Mouse (Mus musculus): ENCODE measurements around the gene Cep112. TPM values are rescaled to one million over a fixed set of nuclear protein-coding genes. Genes with fewer than 3 reads are reported as not detected.

The Cep112 gene
- total RNA-seq, 1 experiment = 0.85 TPM

DNA sequence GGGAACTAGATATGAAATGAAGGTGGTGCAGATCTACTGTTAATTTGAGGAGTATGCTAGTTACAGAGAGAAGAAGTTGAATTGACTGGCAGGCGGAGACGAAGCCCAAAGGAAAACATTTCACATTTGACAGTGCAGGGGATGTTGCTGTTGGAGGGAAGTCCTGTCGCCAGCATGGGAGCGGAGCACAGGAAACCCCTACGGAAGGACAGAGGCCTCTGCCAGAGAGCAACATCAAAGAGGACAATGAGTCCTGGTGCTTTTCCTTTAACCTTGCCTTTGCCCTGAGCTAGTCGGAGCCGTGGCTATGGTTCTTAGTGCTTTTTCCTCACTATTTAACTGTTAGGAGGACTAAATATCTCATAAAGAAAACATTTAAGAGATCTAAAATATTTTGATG is 50.7 kb downstream of the Cep112 start:
- Histone ChIP-seq H3K36me3 (ENCODE audit: control insufficient read depth, insufficient read depth, low read length, poor library complexity, severe bottlenecking) (no peaks in the 10 kb centered on the region; the same call in 1 of the 2 replicates), H3K4me1 (ENCODE audit: control insufficient read depth in 2 of 2, insufficient read depth in 2 of 2, low read length in 2 of 2, poor library complexity in 1 of 2) (no peaks in the 10 kb centered on the region), H3K9me3 (ENCODE audit: control insufficient read depth, insufficient read depth, low read depth, low read length) (peaks cover 25% of the 10 kb centered on the region), H3K27ac (ENCODE audit: insufficient read depth, low read depth, low read length, poor library complexity, severe bottlenecking) (no peak overlapping the region), H3K9ac (ENCODE audit: insufficient read depth, low read depth, low read length, poor library complexity, severe bottlenecking) (no peak overlapping the region), H3K4me3 (ENCODE audit: insufficient read depth in 1 of 2, low read depth in 1 of 2, low read length in 2 of 2, poor library complexity in 1 of 2, severe bottlenecking in 1 of 2) (no peak overlapping the region)
- no peak for TF ChIP-seq CHD2 (IDR thresholded peaks at IDR 0.05; ENCODE audit: low read depth, low read length)
- TF ChIP-seq ZC3H11A (IDR thresholded peaks at IDR 0.05; ENCODE audit: borderline replicate concordance, low read depth, low read length) = no peak
- TF ChIP-seq MAFK (IDR thresholded peaks at IDR 0.05; ENCODE audit: insufficient read depth, low read depth, low read length) = no peak
- in situ Hi-C loops (cut with MboI; ENCODE audit: low sequenced_read_pairs in 2 of 2, unreplicated experiment in 2 of 2) = no loop called here
- no peak for DNase-seq (ENCODE audit: low read depth, low spot score)

DNA sequence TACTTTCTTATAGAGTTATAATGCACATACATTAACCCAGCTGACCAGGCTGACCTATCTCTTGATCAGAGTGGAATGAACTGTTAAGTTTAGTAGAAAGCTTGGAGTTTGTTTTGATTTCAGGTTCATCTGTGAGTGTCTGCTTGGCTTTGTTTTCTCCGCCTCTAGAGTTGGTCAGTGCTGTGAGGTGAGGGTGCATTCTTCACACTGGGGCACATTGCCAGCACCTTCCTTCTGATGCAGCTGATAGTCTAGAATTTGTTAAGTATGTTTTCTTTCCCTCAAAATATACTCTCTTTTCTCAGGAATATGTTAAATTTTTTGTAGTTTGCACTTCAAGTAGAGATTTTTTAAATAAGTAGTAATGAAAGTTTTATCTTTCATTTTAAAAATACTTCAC is 51.2 kb downstream of the Cep112 start:
- H3K9ac ChIP-seq (ENCODE audit: insufficient read depth, low read depth, low read length, poor library complexity, severe bottlenecking) = no peak overlapping the region
- in situ Hi-C loops (cut with MboI; ENCODE audit: low sequenced_read_pairs in 2 of 2, unreplicated experiment in 2 of 2) = no loop called here
- H3K4me1 ChIP-seq (ENCODE audit: control insufficient read depth in 2 of 2, insufficient read depth in 2 of 2, low read length in 2 of 2, poor library complexity in 1 of 2) = no peaks in the 10 kb centered on the region
- TF ChIP-seq MAFK (IDR thresholded peaks at IDR 0.05; ENCODE audit: insufficient read depth, low read depth, low read length) (no peak), CHD2 (IDR thresholded peaks at IDR 0.05; ENCODE audit: low read depth, low read length) (no peak)
- peaks cover 25% of the 10 kb centered on the region for H3K9me3 ChIP-seq (ENCODE audit: control insufficient read depth, insufficient read depth, low read depth, low read length)
- H3K36me3 ChIP-seq (ENCODE audit: control insufficient read depth, insufficient read depth, low read length, poor library complexity, severe bottlenecking) = no peaks in the 10 kb centered on the region; the same call in 1 of the 2 replicates
- no peak overlapping the region for H3K27ac ChIP-seq (ENCODE audit: insufficient read depth, low read depth, low read length, poor library complexity, severe bottlenecking)
- H3K4me3 ChIP-seq (ENCODE audit: insufficient read depth in 1 of 2, low read depth in 1 of 2, low read length in 2 of 2, poor library complexity in 1 of 2, severe bottlenecking in 1 of 2) = no peak overlapping the region
- no peak for DNase-seq (ENCODE audit: low read depth, low spot score)

- in situ Hi-C loops (cut with MboI; ENCODE audit: low sequenced_read_pairs in 2 of 2, unreplicated experiment in 2 of 2) = no loop called here
- H3K4me1 ChIP-seq (ENCODE audit: control insufficient read depth in 2 of 2, insufficient read depth in 2 of 2, low read length in 2 of 2, poor library complexity in 1 of 2) = no peaks in the 10 kb centered on the region
- H3K4me3 ChIP-seq (ENCODE audit: insufficient read depth in 1 of 2, low read depth in 1 of 2, low read length in 2 of 2, poor library complexity in 1 of 2, severe bottlenecking in 1 of 2) = no peak overlapping the region
- no peak overlapping the region for H3K27ac ChIP-seq (ENCODE audit: insufficient read depth, low read depth, low read length, poor library complexity, severe bottlenecking)
- peaks cover 32% of the 10 kb centered on the region for H3K9me3 ChIP-seq (ENCODE audit: control insufficient read depth, insufficient read depth, low read depth, low read length)
- no peaks in the 10 kb centered on the region for H3K36me3 ChIP-seq (ENCODE audit: control insufficient read depth, insufficient read depth, low read length, poor library complexity, severe bottlenecking)
- no peak overlapping the region for H3K9ac ChIP-seq (ENCODE audit: insufficient read depth, low read depth, low read length, poor library complexity, severe bottlenecking)
- DNase-seq (ENCODE audit: low read depth, low spot score) = no peak
- TF ChIP-seq MAFK (IDR thresholded peaks at IDR 0.05; ENCODE audit: insufficient read depth, low read depth, low read length) = no peak
- TF ChIP-seq HCFC1 (IDR thresholded peaks at IDR 0.05; ENCODE audit: borderline replicate concordance, insufficient read depth, low read length) = no peak
- TF ChIP-seq ZC3H11A (IDR thresholded peaks at IDR 0.05; ENCODE audit: borderline replicate concordance, low read depth, low read length) = no peak
- TF ChIP-seq CHD2 (IDR thresholded peaks at IDR 0.05; ENCODE audit: low read depth, low read length) = no peak
- TF ChIP-seq ZNF384 (IDR thresholded peaks at IDR 0.05; ENCODE audit: low read depth, low read length) = no peak
Observed at GRCm38 (mm10) chr11:108483976-108484375, 59.0 kb downstream of the Cep112 start.

DNA sequence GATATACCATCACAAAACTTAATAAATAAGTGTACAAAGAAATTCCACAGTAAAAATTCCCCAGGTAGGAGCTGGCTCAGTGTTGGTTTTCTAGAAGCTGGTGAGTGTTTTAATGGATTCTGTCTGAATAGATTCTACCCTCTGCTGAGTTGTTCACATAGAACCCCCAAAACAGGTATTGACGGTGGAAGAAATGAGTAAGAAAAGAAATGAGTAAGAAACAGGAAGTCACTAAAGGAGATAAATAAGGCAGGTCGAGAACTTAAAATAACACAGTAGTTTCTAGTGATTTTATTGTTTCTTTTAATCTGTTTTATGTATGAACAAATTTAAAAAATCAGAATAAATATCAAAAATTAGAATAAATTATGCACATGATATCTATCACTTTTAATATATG is 63.3 kb downstream of the Cep112 start:
- H3K9ac ChIP-seq (ENCODE audit: insufficient read depth, low read depth, low read length, poor library complexity, severe bottlenecking) = no peak overlapping the region
- H3K9me3 ChIP-seq (ENCODE audit: control insufficient read depth, insufficient read depth, low read depth, low read length) = peaks cover 33% of the 10 kb centered on the region
- no peaks in the 10 kb centered on the region for H3K4me1 ChIP-seq (ENCODE audit: control insufficient read depth in 2 of 2, insufficient read depth in 2 of 2, low read length in 2 of 2, poor library complexity in 1 of 2)
- in situ Hi-C loops (cut with MboI; ENCODE audit: low sequenced_read_pairs in 2 of 2, unreplicated experiment in 2 of 2) = no loop called here
- no peak overlapping the region for H3K4me3 ChIP-seq (ENCODE audit: insufficient read depth in 1 of 2, low read depth in 1 of 2, low read length in 2 of 2, poor library complexity in 1 of 2, severe bottlenecking in 1 of 2)
- no peak for TF ChIP-seq MAFK (IDR thresholded peaks at IDR 0.05; ENCODE audit: insufficient read depth, low read depth, low read length)
- no peak for TF ChIP-seq HCFC1 (IDR thresholded peaks at IDR 0.05; ENCODE audit: borderline replicate concordance, insufficient read depth, low read length)
- TF ChIP-seq ZNF384 (IDR thresholded peaks at IDR 0.05; ENCODE audit: low read depth, low read length) = no peak
- TF ChIP-seq ZC3H11A (IDR thresholded peaks at IDR 0.05; ENCODE audit: borderline replicate concordance, low read depth, low read length) = no peak
- no peak for TF ChIP-seq CHD2 (IDR thresholded peaks at IDR 0.05; ENCODE audit: low read depth, low read length)
- no peak overlapping the region for H3K27ac ChIP-seq (ENCODE audit: insufficient read depth, low read depth, low read length, poor library complexity, severe bottlenecking)
- H3K36me3 ChIP-seq (ENCODE audit: control insufficient read depth, insufficient read depth, low read length, poor library complexity, severe bottlenecking) = no peaks in the 10 kb centered on the region
- no peak for DNase-seq (ENCODE audit: low read depth, low spot score)

- Histone ChIP-seq H3K27ac (ENCODE audit: insufficient read depth, low read depth, low read length, poor library complexity, severe bottlenecking) (no peak overlapping the region), H3K4me3 (ENCODE audit: insufficient read depth in 1 of 2, low read depth in 1 of 2, low read length in 2 of 2, poor library complexity in 1 of 2, severe bottlenecking in 1 of 2) (no peak overlapping the region), H3K9ac (ENCODE audit: insufficient read depth, low read depth, low read length, poor library complexity, severe bottlenecking) (no peak overlapping the region), H3K4me1 (ENCODE audit: control insufficient read depth in 2 of 2, insufficient read depth in 2 of 2, low read length in 2 of 2, poor library complexity in 1 of 2) (no peaks in the 10 kb centered on the region), H3K9me3 (ENCODE audit: control insufficient read depth, insufficient read depth, low read depth, low read length) (peaks cover 22% of the 10 kb centered on the region), H3K36me3 (ENCODE audit: control insufficient read depth, insufficient read depth, low read length, poor library complexity, severe bottlenecking) (no peaks in the 10 kb centered on the region)
- in situ Hi-C loops (cut with MboI; ENCODE audit: low sequenced_read_pairs in 2 of 2, unreplicated experiment in 2 of 2) = no loop called here
- TF ChIP-seq HCFC1 (IDR thresholded peaks at IDR 0.05; ENCODE audit: borderline replicate concordance, insufficient read depth, low read length) (no peak), MAFK (IDR thresholded peaks at IDR 0.05; ENCODE audit: insufficient read depth, low read depth, low read length) (no peak), ZNF384 (IDR thresholded peaks at IDR 0.05; ENCODE audit: low read depth, low read length) (no peak), CHD2 (IDR thresholded peaks at IDR 0.05; ENCODE audit: low read depth, low read length) (no peak), ZC3H11A (IDR thresholded peaks at IDR 0.05; ENCODE audit: borderline replicate concordance, low read depth, low read length) (no peak)
- no peak for DNase-seq (ENCODE audit: low read depth, low spot score)
Observed at GRCm38 (mm10) chr11:108489863-108490262, 64.9 kb downstream of the Cep112 start.

Data from ES-E14 (cell line).